Mouse (Mus musculus) MEL (cell line): Measurements from ENCODE around the gene Tbc1d9b. TPM values are rescaled to one million over a fixed set of nuclear protein-coding genes. Genes with fewer than 3 reads are reported as not detected.

Experiments
- DNase-seq: peaks from one replicate; pipeline ENCODE4 v3.0.0; 2011; ENCODE audit warnings: low read depth, low spot score
- H3K27ac ChIP-seq: 2 replicates; pipeline ENCODE4 v1.5.1; 2012; ENCODE audit warnings: low read depth, mild to moderate bottlenecking, control low read depth, low read length, moderate library complexity; ENCODE audit not compliant: control insufficient read depth
- H3K27me3 ChIP-seq, 2 experiments: fragments of 150-350 bp in 1 of 2; sonication (generic) in 1 of 2; 2 replicates each; pipeline ENCODE4 v1.6.1; 2012; ENCODE audit warnings: low read length in 2 of 2, mild to moderate bottlenecking in 2 of 2, improper control_type of control experiment in 1 of 2, moderate library complexity in 1 of 2; ENCODE audit not compliant: insufficient read depth in 2 of 2, control insufficient read depth in 1 of 2
- H3K36me3 ChIP-seq, 2 experiments: 2 replicates each; pipeline ENCODE4 v1.6.1; 2012 to 2014; ENCODE audit warnings: low read length in 2 of 2, improper control_type of control experiment in 1 of 2, inconsistent platforms in 1 of 2, mild to moderate bottlenecking in 1 of 2; ENCODE audit not compliant: insufficient read depth in 2 of 2, control insufficient read depth in 1 of 2
- H3K4me1 ChIP-seq, 2 experiments: fragments of 150-350 bp in 1 of 2; sonication (generic) in 1 of 2; 2 replicates each; pipeline ENCODE4 v1.6.1; 2012; ENCODE audit warnings: low read length in 2 of 2, improper control_type of control experiment in 1 of 2, mild to moderate bottlenecking in 1 of 2; ENCODE audit not compliant: insufficient read depth in 2 of 2, control insufficient read depth in 1 of 2
- H3K4me3 ChIP-seq, 2 experiments: fragments of 150-350 bp in 1 of 2; sonication (generic) in 1 of 2; 2 replicates each; pipeline ENCODE4 v1.5.1; 2012; ENCODE audit warnings: low read depth in 2 of 2, low read length in 2 of 2, mild to moderate bottlenecking in 2 of 2, moderate library complexity in 2 of 2, control low read depth in 1 of 2, improper control_type of control experiment in 1 of 2; ENCODE audit not compliant: control insufficient read depth in 1 of 2, insufficient read depth in 1 of 2
- H3K79me2 ChIP-seq: 2 replicates; pipeline ENCODE4 v1.6.1; 2012; ENCODE audit warnings: mild to moderate bottlenecking, low read length, moderate library complexity; ENCODE audit not compliant: control insufficient read depth, poor library complexity, insufficient read depth
- H3K9ac ChIP-seq: 2 replicates; pipeline ENCODE4 v1.6.1; 2012; ENCODE audit warnings: low read depth, mild to moderate bottlenecking, control low read depth, low read length, moderate library complexity; ENCODE audit not compliant: control insufficient read depth, poor library complexity, severe bottlenecking
- H3K9me3 ChIP-seq: fragments of 150-350 bp; sonication (generic); replicated peaks from 2 replicates; pipeline ENCODE4 v1.6.1; 2012; ENCODE audit warnings: mild to moderate bottlenecking, low read length, improper control_type of control experiment, moderate library complexity; ENCODE audit not compliant: insufficient read depth
- BHLHE40 ChIP-seq: IDR thresholded peaks from 2 replicates; pipeline ENCODE4 v1.6.1; 2012; ENCODE audit warnings: low read depth, mild to moderate bottlenecking, inconsistent platforms, low read length, improper control_type of control experiment, borderline replicate concordance
- CHD1 ChIP-seq: IDR thresholded peaks from 2 replicates; pipeline ENCODE4 v1.6.1; 2012; ENCODE audit warnings: low read depth, mild to moderate bottlenecking, inconsistent platforms, low read length, improper control_type of control experiment
- CTCF ChIP-seq, 3 experiments: IDR thresholded peaks in 2 of 3; conservative IDR thresholded peaks in 1 of 3; 2 replicates each; pipeline ENCODE4 v1.5.1; 2011 to 2012; ENCODE audit warnings: low read length in 3 of 3, low read depth in 2 of 3, mild to moderate bottlenecking in 2 of 3, improper control_type of control experiment in 1 of 3, inconsistent platforms in 1 of 3, mixed read lengths in 1 of 3, moderate library complexity in 1 of 3; ENCODE audit not compliant: control insufficient read depth in 1 of 3, insufficient read depth in 1 of 3, poor library complexity in 1 of 3, severe bottlenecking in 1 of 3
- E2F4 ChIP-seq: IDR thresholded peaks from 2 replicates; pipeline ENCODE4 v1.6.1; 2011; ENCODE audit warnings: low read depth, low read length, improper control_type of control experiment, borderline replicate concordance
- ELF1 ChIP-seq: IDR thresholded peaks from 2 replicates; pipeline ENCODE4 v1.6.1; 2014; ENCODE audit warnings: low read depth, mild to moderate bottlenecking, inconsistent platforms, low read length, improper control_type of control experiment, moderate library complexity
- EP300 ChIP-seq, 2 experiments: IDR thresholded peaks; 2 replicates each; pipeline ENCODE4 v1.6.1; 2011; ENCODE audit warnings: improper control_type of control experiment in 2 of 2, low read length in 2 of 2, low read depth in 1 of 2, mild to moderate bottlenecking in 1 of 2
- ETS1 ChIP-seq: IDR thresholded peaks from 2 replicates; pipeline ENCODE4 v1.6.1; 2012; ENCODE audit warnings: low read depth, mild to moderate bottlenecking, inconsistent platforms, low read length, improper control_type of control experiment, moderate library complexity
- HCFC1 ChIP-seq: IDR thresholded peaks from 2 replicates; pipeline ENCODE4 v1.6.1; 2012; ENCODE audit warnings: low read depth, mild to moderate bottlenecking, inconsistent platforms, low read length, improper control_type of control experiment, moderate library complexity
- KAT2A ChIP-seq: conservative IDR thresholded peaks from 2 replicates; pipeline ENCODE4 v1.6.1; 2012; ENCODE audit warnings: low read depth, low read length, improper control_type of control experiment, inconsistent platforms
- MAFK ChIP-seq: IDR thresholded peaks from 2 replicates; pipeline ENCODE4 v1.6.1; 2011; ENCODE audit warnings: low read depth, mild to moderate bottlenecking, low read length, improper control_type of control experiment, borderline replicate concordance
- MAX ChIP-seq: IDR thresholded peaks from 2 replicates; pipeline ENCODE4 v1.6.1; 2011; ENCODE audit warnings: low read length, improper control_type of control experiment
- MEF2A ChIP-seq: IDR thresholded peaks from 2 replicates; pipeline ENCODE4 v1.6.1; 2014; ENCODE audit warnings: low read depth, mild to moderate bottlenecking, inconsistent platforms, low read length, improper control_type of control experiment; ENCODE audit not compliant: poor library complexity, insufficient replicate concordance, severe bottlenecking; ENCODE audit errors: extremely low read depth
- MYB ChIP-seq: IDR thresholded peaks from 2 replicates; pipeline ENCODE4 v1.6.1; 2011; ENCODE audit warnings: mild to moderate bottlenecking, low read depth, low read length, improper control_type of control experiment
- MYC ChIP-seq: IDR thresholded peaks from 2 replicates; pipeline ENCODE4 v1.6.1; 2011; ENCODE audit warnings: low read depth, mild to moderate bottlenecking, low read length, improper control_type of control experiment, moderate library complexity
- NELFE ChIP-seq: IDR thresholded peaks from 2 replicates; pipeline ENCODE4 v1.6.1; 2011; ENCODE audit warnings: low read depth, low read length, improper control_type of control experiment
- POLR2A ChIP-seq, 2 experiments: IDR thresholded peaks; 2 replicates each; pipeline ENCODE4 v1.6.1; 2011 to 2012; ENCODE audit warnings: low read length in 2 of 2, mild to moderate bottlenecking in 2 of 2, control low read depth in 1 of 2, improper control_type of control experiment in 1 of 2, low read depth in 1 of 2, moderate library complexity in 1 of 2; ENCODE audit not compliant: control insufficient read depth in 1 of 2, insufficient read depth in 1 of 2, poor library complexity in 1 of 2
- POLR2AphosphoS5 ChIP-seq: IDR thresholded peaks from 2 replicates; pipeline ENCODE4 v1.6.1; 2012; ENCODE audit warnings: low read depth, borderline replicate concordance, mild to moderate bottlenecking, inconsistent platforms, low read length, moderate library complexity, mixed read lengths
- RCOR1 ChIP-seq: IDR thresholded peaks from 2 replicates; pipeline ENCODE4 v1.6.1; 2012; ENCODE audit warnings: low read depth, mild to moderate bottlenecking, inconsistent platforms, low read length, improper control_type of control experiment
- SMC3 ChIP-seq: IDR thresholded peaks from 2 replicates; pipeline ENCODE4 v1.6.1; 2011; ENCODE audit warnings: low read depth, low read length, improper control_type of control experiment
- TAL1 ChIP-seq: IDR thresholded peaks from 2 replicates; pipeline ENCODE4 v1.6.1; 2012; ENCODE audit warnings: mild to moderate bottlenecking, inconsistent platforms, low read length, moderate library complexity, mixed read lengths
- UBTF ChIP-seq: IDR thresholded peaks from 2 replicates; pipeline ENCODE4 v1.6.1; 2012; ENCODE audit warnings: low read depth, mild to moderate bottlenecking, inconsistent platforms, low read length, improper control_type of control experiment, moderate library complexity, borderline replicate concordance; ENCODE audit not compliant: insufficient read depth
- USF1 ChIP-seq: IDR thresholded peaks from 2 replicates; pipeline ENCODE4 v1.6.1; 2014; ENCODE audit warnings: low read depth, mild to moderate bottlenecking, inconsistent platforms, low read length, improper control_type of control experiment, moderate library complexity
- USF2 ChIP-seq, 2 experiments: IDR thresholded peaks; 2 replicates each; pipeline ENCODE4 v1.6.1; 2011 to 2012; ENCODE audit warnings: improper control_type of control experiment in 2 of 2, low read length in 2 of 2, borderline replicate concordance in 1 of 2, inconsistent platforms in 1 of 2, low read depth in 1 of 2, mild to moderate bottlenecking in 1 of 2; ENCODE audit not compliant: insufficient read depth in 1 of 2
- polyA plus RNA-seq, 2 experiments: library from polyadenylated mRNA; stranded (reverse) in 1 of 2; unstranded in 1 of 2; fragments of >175 nt in 1 of 2; fragments of >200 nt in 1 of 2; gene quantifications; 2 replicates each; pipeline versions ENCODE4 v1.2.1 to v1.2.4; 2012; ENCODE audit warnings: low replicate concordance in 2 of 2, low read depth in 1 of 2; ENCODE audit not compliant: insufficient read length in 2 of 2, insufficient read depth in 1 of 2, missing spikeins in 1 of 2
- total RNA-seq: library from RNA; depleted of rRNA; stranded (reverse); fragments of 300-350 nt; gene quantifications from 2 replicates; pipeline ENCODE4 v1.2.3, GENCODE M21; 2012

Gene Tbc1d9b
- total and polyA plus RNA-seq, 3 experiments: 18.6 to 32.5 TPM; not detected in 1

DNA sequence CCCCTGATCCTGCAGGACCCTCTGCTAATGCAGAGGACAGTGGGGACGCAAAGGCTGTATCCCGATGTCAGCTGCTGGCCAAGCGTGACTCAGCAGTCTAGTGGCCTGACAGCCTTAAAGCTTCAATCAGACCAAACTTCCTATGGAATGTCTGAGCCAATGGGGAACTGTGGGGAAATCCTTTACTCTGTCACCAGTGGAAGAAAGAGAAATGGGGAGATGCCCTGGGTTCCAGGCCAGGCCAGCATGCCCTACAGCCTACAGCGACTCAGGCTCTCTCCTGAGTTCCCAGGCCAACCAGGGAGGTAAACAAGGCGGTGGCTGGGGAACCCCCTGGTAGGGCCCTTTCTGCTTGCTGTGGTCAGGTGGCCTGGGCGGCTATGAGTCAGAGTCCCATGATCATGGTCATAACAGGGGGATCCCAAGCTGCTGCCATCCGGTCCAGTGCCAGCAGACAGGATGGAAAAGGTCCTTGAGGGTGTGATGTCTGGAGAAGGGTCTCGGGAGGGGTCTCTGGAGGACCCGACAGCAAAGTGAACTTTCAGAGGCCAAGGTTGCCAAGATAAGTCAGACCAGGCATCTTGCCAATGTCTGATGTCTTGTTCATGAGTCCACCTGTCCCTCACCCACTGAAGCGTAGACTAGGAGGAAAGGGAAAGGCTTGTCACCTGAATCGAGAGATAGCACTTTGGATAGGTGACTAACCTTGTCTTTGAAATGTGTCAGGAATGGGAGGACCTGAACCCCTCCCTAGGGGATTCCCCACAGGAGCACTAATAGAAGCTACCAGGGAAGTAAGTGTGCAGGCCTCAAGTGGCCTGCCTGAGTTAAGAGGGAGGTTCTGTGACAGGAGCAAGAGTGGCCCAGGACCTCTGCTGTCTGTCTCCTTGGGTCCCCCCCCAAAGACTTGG, 81.9 kb downstream of the Tbc1d9b start:
- H3K27me3 ChIP-seq: no peaks in the 10 kb centered on the region
- H3K36me3 ChIP-seq: peaks cover 0 to 21% of the 10 kb centered on the region in 2 experiments
- peaks cover 15 to 39% of the 10 kb centered on the region in 2 experiments for H3K4me1 ChIP-seq
- DNase-seq: no peak
- peaks cover 23% of the 10 kb centered on the region for H3K79me2 ChIP-seq
- TF ChIP-seq RCOR1 (no peak), ETS1 (0 out of 2 replicates have a peak, but pooled peaks have one; percentile 5)
- H3K27ac ChIP-seq: peak overlapping the region; percentile 71; the same call in 1 of the 2 replicates
- no peak overlapping the region for H3K9ac ChIP-seq
- H3K9me3 ChIP-seq: no peaks in the 10 kb centered on the region
- H3K4me3 ChIP-seq: no peak overlapping the region

DNA sequence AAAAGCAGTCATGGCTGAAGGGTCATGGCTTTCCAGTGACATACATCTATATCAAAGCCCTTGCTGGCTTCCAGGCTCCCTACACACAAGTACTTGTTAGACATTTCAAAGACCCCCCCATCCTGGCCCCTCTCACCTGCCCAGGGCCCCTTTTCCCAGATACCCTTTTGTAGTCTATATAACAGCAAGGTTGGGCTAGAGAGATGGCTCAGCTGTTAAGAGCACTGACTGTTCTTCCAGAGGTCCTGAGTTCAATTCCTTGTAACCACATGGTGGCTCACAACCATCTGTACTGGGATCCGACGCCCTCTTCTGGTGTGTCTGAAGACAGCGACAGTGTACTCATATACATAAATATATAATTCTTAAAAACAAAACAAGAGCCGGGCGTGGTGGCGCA, 83.4 kb downstream of the Tbc1d9b start:
- Histone ChIP-seq H3K79me2 (peaks cover 11% of the 10 kb centered on the region), H3K27ac (no peak overlapping the region), H3K36me3 (peaks cover 0 to 27% of the 10 kb centered on the region in 2 experiments; a peak in 2 of 4 replicates), H3K9me3 (no peaks in the 10 kb centered on the region), H3K9ac (no peak overlapping the region), H3K4me1 (peaks cover 29 to 40% of the 10 kb centered on the region in 2 experiments), H3K4me3 (no peak overlapping the region), H3K27me3 (no peaks in the 10 kb centered on the region)
- DNase-seq: no peak
- no peak for TF ChIP-seq CHD1
- no peak for TF ChIP-seq USF2 (IDR thresholded peaks at IDR 0.05; ENCODE audit: borderline replicate concordance in 1 of 2, insufficient read depth in 1 of 2, low read depth in 1 of 2, low read length in 2 of 2)
- peak in 1 of 3 experiments; percentile 3; a peak in 1 of 6 replicates for TF ChIP-seq CTCF (IDR thresholded peaks at IDR 0.05 in 2 of 3, conservative IDR thresholded peaks at IDR 0.05 in 1 of 3; ENCODE audit: control insufficient read depth in 1 of 3, insufficient read depth in 1 of 3, low read depth in 2 of 3, low read length in 3 of 3, poor library complexity in 1 of 3, severe bottlenecking in 1 of 3)
- TF ChIP-seq MYC: no peak
- TF ChIP-seq MAX: no peak
- no peak for TF ChIP-seq EP300 (IDR thresholded peaks at IDR 0.05; ENCODE audit: low read depth in 1 of 2, low read length in 2 of 2)
- no peak for TF ChIP-seq NELFE

DNA sequence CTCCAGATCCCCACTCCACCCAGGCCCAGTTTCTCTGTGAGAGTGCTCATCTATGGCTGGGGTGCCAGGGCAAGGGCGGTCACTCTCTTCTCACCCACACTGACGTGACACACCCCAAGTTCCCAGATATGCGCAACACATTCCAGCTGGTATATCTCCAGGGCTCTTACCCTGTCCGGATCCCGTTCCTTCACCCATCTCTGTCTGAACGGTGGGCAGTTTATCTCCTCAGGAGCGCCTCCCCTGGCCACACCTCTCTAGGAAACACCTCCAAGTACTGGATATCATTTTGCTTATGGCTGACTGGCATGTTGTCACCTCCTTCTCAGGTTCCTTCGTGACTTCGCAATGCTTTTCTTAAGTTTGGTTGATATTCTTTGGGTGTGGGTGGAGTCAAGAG, 84.4 kb downstream of the Tbc1d9b start:
- Histone ChIP-seq H3K9ac (no peak overlapping the region), H3K36me3 (peaks cover 0 to 27% of the 10 kb centered on the region in 2 experiments; a peak in 2 of 4 replicates), H3K4me1 (peaks cover 29 to 40% of the 10 kb centered on the region in 2 experiments), H3K79me2 (peaks cover 2% of the 10 kb centered on the region; the same call in 1 of the 2 replicates), H3K4me3 (no peak overlapping the region), H3K27ac (no peak overlapping the region), H3K9me3 (no peaks in the 10 kb centered on the region), H3K27me3 (no peaks in the 10 kb centered on the region)
- DNase-seq: no peak
- TF ChIP-seq HCFC1 (no peak), MYB (no peak), MAX (no peak), ELF1 (no peak), BHLHE40 (no peak), MEF2A (no peak), TAL1 (no peak), SMC3 (no peak), USF1 (no peak), ETS1 (no peak), KAT2A (no peak), POLR2A (IDR thresholded peaks at IDR 0.05; ENCODE audit: control insufficient read depth in 1 of 2, insufficient read depth in 1 of 2, low read depth in 1 of 2, low read length in 2 of 2, poor library complexity in 1 of 2) (no peak), UBTF (no peak), MAFK (no peak), POLR2AphosphoS5 (no peak), E2F4 (no peak), NELFE (no peak)
